Mouse (Mus musculus) megakaryocyte, embryonic 14.5 days (primary cell): ENCODE results near the gene Nemf.

ENCODE experiments used
- FLI1 ChIP-seq: IDR thresholded peaks from 2 replicates; pipeline ENCODE4 v1.6.1; 2012; ENCODE audit warnings: low read length, inconsistent platforms, mixed read lengths
- GATA1 ChIP-seq: IDR thresholded peaks from 3 replicates; pipeline ENCODE4 v1.6.1; 2012; ENCODE audit warnings: mixed read lengths, low read length, inconsistent platforms, borderline replicate concordance

- TF ChIP-seq GATA1 (no peak), FLI1 (no peak)
These were observed 62.0 kb downstream of the Nemf start for GRCm38 (mm10) chr12:69294936-69295335.
